Mouse (Mus musculus): ENCODE measurements around the gene Fam78b. TPM values are rescaled to one million over a fixed set of nuclear protein-coding genes. Genes with fewer than 3 reads are reported as not detected.

The Fam78b gene
- polyA plus RNA-seq, 1 experiment from 2014 or later: 15.3 TPM

DNA sequence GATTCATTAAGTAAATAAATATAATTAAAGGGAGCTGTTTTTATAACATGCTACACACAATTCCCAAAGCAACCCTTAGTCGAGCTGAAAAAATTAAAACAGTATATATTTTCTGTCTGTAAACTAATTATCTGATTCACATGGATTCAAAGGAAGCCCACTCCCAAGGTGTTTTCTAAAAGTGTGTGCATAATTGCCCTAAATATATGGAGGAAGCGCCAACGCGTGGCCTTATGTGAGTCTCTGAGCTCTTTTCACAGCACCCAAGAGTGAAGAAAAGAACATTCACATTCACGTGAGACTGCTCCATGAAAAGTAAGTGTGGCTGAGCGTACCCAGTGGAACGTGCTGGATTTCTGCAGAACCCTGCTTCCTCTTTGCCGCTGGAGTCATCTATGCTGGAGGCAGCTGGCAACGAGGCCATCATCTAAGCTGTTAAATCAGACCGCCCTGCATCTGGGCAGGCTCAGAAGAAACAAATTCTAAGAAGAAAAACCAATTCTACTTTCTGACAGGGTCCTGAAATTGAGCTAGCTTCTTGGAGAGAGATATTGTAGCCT is 93.5 kb downstream of the Fam78b start:
- H3K9ac ChIP-seq: no peak overlapping the region
- H3K4me3 ChIP-seq (replicated peaks; ENCODE audit: low read length): no peak overlapping the region
- no peak overlapping the region for H3K4me2 ChIP-seq (replicated peaks)
- H3K27ac ChIP-seq: no peak overlapping the region
- no peaks in the 10 kb centered on the region for H3K9me3 ChIP-seq (ENCODE audit: control insufficient read depth, low read length)
- H3K4me1 ChIP-seq (replicated peaks; ENCODE audit: control insufficient read depth, insufficient read depth, low read length): no peaks in the 10 kb centered on the region; the same call in 1 of the 2 replicates
- no peak for ATAC-seq (ENCODE audit: low FRiP score)
- no peak for DNase-seq (ENCODE audit: low spot score)
- WGBS: 72% methylated on average over 10 of the region's 10 CpGs
- no peaks in the 10 kb centered on the region for H3K36me3 ChIP-seq (replicated peaks; ENCODE audit: control insufficient read depth, insufficient read depth)
- no peaks in the 10 kb centered on the region for H3K27me3 ChIP-seq (ENCODE audit: control insufficient read depth, insufficient read depth, low read length)

DNA sequence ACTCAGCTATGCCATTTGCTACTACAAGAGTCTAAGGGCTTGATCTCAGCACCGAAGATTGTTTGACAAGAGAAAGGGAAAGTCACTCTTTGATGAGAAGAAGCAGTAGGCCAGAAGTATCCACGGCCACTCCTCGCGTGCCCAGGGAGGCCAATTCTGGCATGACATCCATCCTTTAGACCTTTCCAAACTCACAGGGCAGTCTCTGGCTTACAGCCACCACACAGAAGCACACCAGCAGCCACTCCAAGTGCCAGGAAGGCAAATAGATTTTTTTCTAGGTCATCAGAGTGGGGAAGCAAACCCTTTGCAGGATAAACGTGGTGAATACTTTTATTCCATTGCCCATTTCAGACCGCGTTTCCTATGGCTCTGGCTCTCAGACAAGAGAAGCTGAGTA is 97.5 kb downstream of the Fam78b start:
- no peaks in the 10 kb centered on the region; the same call in 1 of the 2 replicates for H3K4me1 ChIP-seq (replicated peaks; ENCODE audit: control insufficient read depth, insufficient read depth, low read length)
- WGBS: 82% methylated on average over 7 of the region's 7 CpGs
- H3K4me2 ChIP-seq (replicated peaks): no peak overlapping the region
- H3K36me3 ChIP-seq (replicated peaks; ENCODE audit: control insufficient read depth, insufficient read depth): no peaks in the 10 kb centered on the region
- H3K27ac ChIP-seq: no peak overlapping the region
- DNase-seq (ENCODE audit: low spot score) (no peak), ATAC-seq (ENCODE audit: low FRiP score) (no peak)
- no peaks in the 10 kb centered on the region for H3K27me3 ChIP-seq (ENCODE audit: control insufficient read depth, insufficient read depth, low read length)
- no peaks in the 10 kb centered on the region for H3K9me3 ChIP-seq (ENCODE audit: control insufficient read depth, low read length)
- no peak overlapping the region for H3K9ac ChIP-seq
- H3K4me3 ChIP-seq (replicated peaks; ENCODE audit: low read length): no peak overlapping the region

- no peak overlapping the region for H3K27ac ChIP-seq
- no peaks in the 10 kb centered on the region for H3K27me3 ChIP-seq (ENCODE audit: control insufficient read depth, insufficient read depth, low read length)
- ATAC-seq (ENCODE audit: low FRiP score) (no peak), DNase-seq (ENCODE audit: low spot score) (no peak)
- 88% methylated on average over 8 of the region's 8 CpGs for WGBS
- H3K9ac ChIP-seq: no peak overlapping the region
- no peak overlapping the region for H3K4me3 ChIP-seq (replicated peaks; ENCODE audit: low read length)
- no peaks in the 10 kb centered on the region for H3K36me3 ChIP-seq (replicated peaks; ENCODE audit: control insufficient read depth, insufficient read depth)
- no peak overlapping the region for H3K4me2 ChIP-seq (replicated peaks)
- no peaks in the 10 kb centered on the region for H3K4me1 ChIP-seq (replicated peaks; ENCODE audit: control insufficient read depth, insufficient read depth, low read length)
- no peaks in the 10 kb centered on the region for H3K9me3 ChIP-seq (ENCODE audit: control insufficient read depth, low read length)
These were observed 100.8 kb downstream of the Fam78b start for GRCm38 (mm10) chr1:167102046-167102445.

DNA sequence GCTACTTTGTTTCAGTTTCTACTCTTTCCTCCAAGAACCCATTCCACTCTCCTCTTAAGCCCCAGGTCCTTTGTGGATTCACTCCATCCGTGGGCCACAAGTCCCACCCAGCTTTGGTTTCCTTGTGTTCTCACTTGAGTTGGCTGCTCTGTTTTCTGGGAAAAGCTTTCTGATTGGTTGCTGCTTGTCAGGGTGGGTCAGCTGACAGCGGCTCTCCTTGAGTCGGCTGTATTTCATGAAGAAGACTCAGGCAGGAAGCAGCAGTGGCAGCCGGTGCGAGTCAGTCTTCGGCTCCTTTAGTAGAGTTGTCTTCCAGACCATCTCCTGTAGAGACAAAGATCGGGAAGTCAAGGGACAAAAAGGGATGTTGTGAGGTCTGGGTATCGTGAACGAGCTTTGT is 101.3 kb downstream of the Fam78b start:
- ATAC-seq (ENCODE audit: low FRiP score) (no peak), DNase-seq (ENCODE audit: low spot score) (no peak)
- no peak overlapping the region for H3K4me2 ChIP-seq (replicated peaks)
- no peak overlapping the region for H3K4me3 ChIP-seq (replicated peaks; ENCODE audit: low read length)
- no peaks in the 10 kb centered on the region for H3K9me3 ChIP-seq (ENCODE audit: control insufficient read depth, low read length)
- H3K9ac ChIP-seq: no peak overlapping the region
- no peaks in the 10 kb centered on the region for H3K4me1 ChIP-seq (replicated peaks; ENCODE audit: control insufficient read depth, insufficient read depth, low read length)
- no peaks in the 10 kb centered on the region for H3K36me3 ChIP-seq (replicated peaks; ENCODE audit: control insufficient read depth, insufficient read depth)
- H3K27ac ChIP-seq: no peak overlapping the region
- WGBS: 81% methylated on average over 9 of the region's 9 CpGs
- no peaks in the 10 kb centered on the region for H3K27me3 ChIP-seq (ENCODE audit: control insufficient read depth, insufficient read depth, low read length)

DNA sequence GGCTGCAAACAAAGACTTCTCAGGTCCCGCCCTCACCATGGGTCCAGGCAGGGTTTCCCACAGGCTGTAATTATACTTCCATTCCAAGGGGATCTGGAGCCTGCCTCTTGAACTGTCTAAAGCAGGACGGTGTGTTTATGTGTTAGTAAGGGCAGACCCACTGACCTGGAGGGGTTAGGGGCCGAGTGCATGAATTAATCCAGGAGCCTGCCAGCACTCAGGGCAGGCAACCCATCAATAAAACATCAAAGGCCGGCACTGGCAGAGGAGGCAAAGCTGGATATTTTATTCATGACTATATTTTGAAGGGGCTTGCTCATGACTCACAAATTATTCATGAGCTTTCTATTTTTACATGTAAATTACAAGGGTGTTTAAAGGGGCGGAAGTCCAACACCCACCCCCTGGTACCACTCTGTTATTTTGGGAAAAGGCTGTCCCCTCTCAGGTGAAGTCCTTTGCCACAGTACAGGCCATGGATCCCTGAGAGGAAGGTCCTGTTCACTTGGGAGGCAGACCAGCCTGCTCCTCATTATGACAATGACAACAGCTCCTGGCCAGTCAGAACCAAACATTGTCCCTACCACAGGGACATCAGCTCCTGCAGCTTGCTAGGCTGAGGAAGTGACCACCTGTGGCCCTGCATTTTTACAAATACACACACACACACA is 103.9 kb downstream of the Fam78b start:
- H3K36me3 ChIP-seq (replicated peaks; ENCODE audit: control insufficient read depth, insufficient read depth): no peaks in the 10 kb centered on the region
- no peak overlapping the region for H3K9ac ChIP-seq
- H3K4me1 ChIP-seq (replicated peaks; ENCODE audit: control insufficient read depth, insufficient read depth, low read length): 0 out of 2 replicates have a peak, but pooled peaks cover 11% of the 10 kb centered on the region
- H3K4me2 ChIP-seq (replicated peaks): no peak overlapping the region
- no peak overlapping the region for H3K27ac ChIP-seq
- no peaks in the 10 kb centered on the region for H3K27me3 ChIP-seq (ENCODE audit: control insufficient read depth, insufficient read depth, low read length)
- H3K9me3 ChIP-seq (ENCODE audit: control insufficient read depth, low read length): no peaks in the 10 kb centered on the region
- ATAC-seq (ENCODE audit: low FRiP score): peak; percentile 49; the same call in 1 of the 2 replicates
- DNase-seq (ENCODE audit: low spot score): no peak
- H3K4me3 ChIP-seq (replicated peaks; ENCODE audit: low read length): no peak overlapping the region
- WGBS: 32% methylated on average over 5 of the region's 5 CpGs

DNA sequence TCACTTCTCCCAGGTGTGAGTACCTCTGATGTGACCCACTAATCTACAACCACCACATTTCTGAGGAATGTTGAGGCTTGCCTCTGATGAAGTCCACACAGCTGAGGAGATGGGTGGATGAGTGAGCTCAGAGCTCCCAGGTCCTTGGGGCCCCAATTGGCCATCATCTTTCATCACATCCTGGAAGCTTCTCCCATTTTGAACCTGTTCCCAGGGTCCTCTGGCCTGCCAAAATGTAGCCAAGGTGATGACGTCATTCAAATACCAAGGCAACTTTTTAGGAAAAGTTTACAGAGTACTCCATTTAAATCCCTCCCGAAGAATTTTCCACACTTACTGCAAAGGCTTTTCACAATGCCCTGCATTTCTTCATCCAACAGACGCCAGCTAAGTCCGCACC is 104.7 kb downstream of the Fam78b start:
- Histone ChIP-seq H3K27ac (no peak overlapping the region), H3K4me2 (replicated peaks) (no peak overlapping the region), H3K4me3 (replicated peaks; ENCODE audit: low read length) (no peak overlapping the region), H3K36me3 (replicated peaks; ENCODE audit: control insufficient read depth, insufficient read depth) (no peaks in the 10 kb centered on the region), H3K4me1 (replicated peaks; ENCODE audit: control insufficient read depth, insufficient read depth, low read length) (0 out of 2 replicates have a peak, but pooled peaks cover 11% of the 10 kb centered on the region), H3K27me3 (ENCODE audit: control insufficient read depth, insufficient read depth, low read length) (no peaks in the 10 kb centered on the region), H3K9ac (no peak overlapping the region), H3K9me3 (ENCODE audit: control insufficient read depth, low read length) (no peaks in the 10 kb centered on the region)
- DNase-seq (ENCODE audit: low spot score): no peak
- WGBS: 93% methylated on average over 4 of the region's 4 CpGs
- no peak for ATAC-seq (ENCODE audit: low FRiP score)

- H3K4me2 ChIP-seq (replicated peaks): no peak overlapping the region
- H3K9ac ChIP-seq: no peak overlapping the region
- no peaks in the 10 kb centered on the region for H3K36me3 ChIP-seq (replicated peaks; ENCODE audit: control insufficient read depth, insufficient read depth)
- WGBS: 59% methylated on average over 8 of the region's 8 CpGs
- H3K27me3 ChIP-seq (ENCODE audit: control insufficient read depth, insufficient read depth, low read length): no peaks in the 10 kb centered on the region
- no peak overlapping the region for H3K27ac ChIP-seq
- DNase-seq (ENCODE audit: low spot score) (no peak), ATAC-seq (ENCODE audit: low FRiP score) (no peak; the same call in 1 of the 2 replicates)
- no peaks in the 10 kb centered on the region for H3K9me3 ChIP-seq (ENCODE audit: control insufficient read depth, low read length)
- H3K4me3 ChIP-seq (replicated peaks; ENCODE audit: low read length): no peak overlapping the region
- 0 out of 2 replicates have a peak, but pooled peaks cover 11% of the 10 kb centered on the region for H3K4me1 ChIP-seq (replicated peaks; ENCODE audit: control insufficient read depth, insufficient read depth, low read length)
These were observed 107.8 kb downstream of the Fam78b start for GRCm38 (mm10) chr1:167108973-167109509.

DNA sequence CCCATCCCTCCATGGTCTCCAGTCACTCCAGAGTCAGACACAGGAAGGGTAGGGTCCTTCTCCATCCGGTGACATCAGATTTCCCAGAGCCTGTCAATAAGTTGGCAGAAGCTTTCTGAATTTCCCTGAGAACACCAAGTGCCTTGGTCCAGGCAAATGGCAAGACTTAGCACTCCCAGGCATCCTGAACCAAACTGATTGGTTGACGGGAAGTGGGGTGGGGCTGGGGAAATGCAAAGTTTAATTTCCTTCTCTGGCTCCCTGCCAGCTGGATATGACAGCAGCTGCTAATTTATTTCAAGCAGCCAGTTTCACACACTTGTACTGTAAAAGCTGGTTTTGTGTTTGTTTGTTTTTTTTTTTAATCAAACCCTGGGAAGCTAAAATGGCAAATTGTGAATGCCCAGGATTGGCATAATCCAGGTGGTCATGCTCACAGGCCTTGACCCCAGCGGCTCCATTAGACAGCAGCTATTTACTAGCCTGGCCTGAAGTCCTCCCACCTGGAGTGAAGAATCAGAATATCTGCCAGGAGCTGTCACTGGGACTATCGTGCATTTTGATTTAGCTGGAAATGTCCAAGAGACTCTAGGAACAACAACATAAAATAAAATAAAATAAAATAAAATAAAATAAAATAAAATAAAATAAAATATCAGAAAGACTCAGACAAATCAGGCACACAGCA is 113.3 kb downstream of the Fam78b start:
- peaks cover 13% of the 10 kb centered on the region; the same call in 1 of the 2 replicates for H3K4me1 ChIP-seq (replicated peaks; ENCODE audit: control insufficient read depth, insufficient read depth, low read length)
- no peaks in the 10 kb centered on the region for H3K9me3 ChIP-seq (ENCODE audit: control insufficient read depth, low read length)
- no peaks in the 10 kb centered on the region for H3K27me3 ChIP-seq (ENCODE audit: control insufficient read depth, insufficient read depth, low read length)
- H3K4me3 ChIP-seq (replicated peaks; ENCODE audit: low read length): no peak overlapping the region
- H3K27ac ChIP-seq: no peak overlapping the region
- no peak overlapping the region for H3K9ac ChIP-seq
- H3K36me3 ChIP-seq (replicated peaks; ENCODE audit: control insufficient read depth, insufficient read depth): no peaks in the 10 kb centered on the region
- H3K4me2 ChIP-seq (replicated peaks): no peak overlapping the region
- 43% methylated on average over 4 of the region's 4 CpGs for WGBS
- no peak for ATAC-seq (ENCODE audit: low FRiP score)
- no peak for DNase-seq (ENCODE audit: low spot score)

DNA sequence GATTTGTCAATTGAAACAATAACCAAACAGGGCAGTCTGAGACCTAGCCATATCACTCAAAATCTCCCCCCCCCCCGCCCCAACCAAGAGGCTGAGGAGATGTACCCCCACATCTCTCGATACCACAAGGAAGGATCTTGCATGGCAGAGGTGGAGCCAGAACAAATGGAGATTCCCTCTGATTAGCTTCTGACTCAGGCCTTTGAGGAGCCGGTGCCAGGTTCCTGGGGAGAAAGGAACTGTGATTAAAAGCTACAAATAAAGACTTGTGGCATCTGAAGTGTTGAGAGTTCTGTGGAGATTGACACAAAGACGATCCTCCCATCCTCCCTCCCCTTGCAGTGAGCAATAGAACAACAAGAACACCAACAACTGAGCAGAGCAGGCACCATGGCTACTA is 113.9 kb downstream of the Fam78b start:
- Histone ChIP-seq H3K4me1 (replicated peaks; ENCODE audit: control insufficient read depth, insufficient read depth, low read length) (peaks cover 14% of the 10 kb centered on the region; the same call in 1 of the 2 replicates), H3K9me3 (ENCODE audit: control insufficient read depth, low read length) (no peaks in the 10 kb centered on the region), H3K36me3 (replicated peaks; ENCODE audit: control insufficient read depth, insufficient read depth) (no peaks in the 10 kb centered on the region), H3K9ac (no peak overlapping the region), H3K27ac (no peak overlapping the region), H3K4me2 (replicated peaks) (no peak overlapping the region), H3K27me3 (ENCODE audit: control insufficient read depth, insufficient read depth, low read length) (no peaks in the 10 kb centered on the region), H3K4me3 (replicated peaks; ENCODE audit: low read length) (no peak overlapping the region)
- DNase-seq (ENCODE audit: low spot score) (no peak), ATAC-seq (ENCODE audit: low FRiP score) (peak; percentile 45; the same call in 1 of the 2 replicates)
- WGBS: 35% methylated on average over 4 of the region's 4 CpGs

Data from hindbrain, embryonic 14.5 days (tissue).